Mouse (Mus musculus): ENCODE results near the gene Hoxd4.

Hoxd4 gene

GRCm38 (mm10) chr2:74678891-74679595, 32.7 kb upstream of the Hoxd4 start, which contains the start of gene Hoxd11:
TSS of gene Hoxd11 (plus strand) at chr2:74679557.
- ATAC-seq (ENCODE audit: insufficient number of reproducible peaks, low FRiP score, low TSS enrichment) = no peak

- ATAC-seq (ENCODE audit: insufficient number of reproducible peaks, low FRiP score, low TSS enrichment) = no peak
These were observed 32.1 kb upstream of the Hoxd4 start for GRCm38 (mm10) chr2:74679596-74679971.

- ATAC-seq (ENCODE audit: insufficient number of reproducible peaks, low FRiP score, low TSS enrichment) = no peak
These were observed 31.7 kb upstream of the Hoxd4 start for GRCm38 (mm10) chr2:74679980-74680379.

- no peak for ATAC-seq (ENCODE audit: insufficient number of reproducible peaks, low FRiP score, low TSS enrichment)
These were observed 30.9 kb upstream of the Hoxd4 start for GRCm38 (mm10) chr2:74680561-74681398.

- no peak for ATAC-seq (ENCODE audit: insufficient number of reproducible peaks, low FRiP score, low TSS enrichment)
These were observed 29.9 kb upstream of the Hoxd4 start for GRCm38 (mm10) chr2:74681594-74682531.

GRCm38 (mm10) chr2:74682796-74683195, 28.9 kb upstream of the Hoxd4 start:
- ATAC-seq (ENCODE audit: insufficient number of reproducible peaks, low FRiP score, low TSS enrichment) = no peak

- no peak for ATAC-seq (ENCODE audit: insufficient number of reproducible peaks, low FRiP score, low TSS enrichment)
These were observed 28.2 kb upstream of the Hoxd4 start for GRCm38 (mm10) chr2:74683471-74683951.

- no peak for ATAC-seq (ENCODE audit: insufficient number of reproducible peaks, low FRiP score, low TSS enrichment)
These were observed 27.6 kb upstream of the Hoxd4 start for GRCm38 (mm10) chr2:74684106-74684505.

- no peak for ATAC-seq (ENCODE audit: insufficient number of reproducible peaks, low FRiP score, low TSS enrichment)
These were observed 26.6 kb upstream of the Hoxd4 start for GRCm38 (mm10) chr2:74685059-74685603.

- no peak for ATAC-seq (ENCODE audit: insufficient number of reproducible peaks, low FRiP score, low TSS enrichment)
These were observed 25.3 kb upstream of the Hoxd4 start for GRCm38 (mm10) chr2:74686301-74686987.

- no peak for ATAC-seq (ENCODE audit: insufficient number of reproducible peaks, low FRiP score, low TSS enrichment)
These were observed 24.6 kb upstream of the Hoxd4 start for GRCm38 (mm10) chr2:74686988-74687697.

- ATAC-seq (ENCODE audit: insufficient number of reproducible peaks, low FRiP score, low TSS enrichment) = no peak
These were observed 23.8 kb upstream of the Hoxd4 start for GRCm38 (mm10) chr2:74687698-74688555.

- no peak for ATAC-seq (ENCODE audit: insufficient number of reproducible peaks, low FRiP score, low TSS enrichment)
These were observed 22.7 kb upstream of the Hoxd4 start for GRCm38 (mm10) chr2:74688795-74689573.

GRCm38 (mm10) chr2:74689574-74690337, 22.0 kb upstream of the Hoxd4 start:
- ATAC-seq (ENCODE audit: insufficient number of reproducible peaks, low FRiP score, low TSS enrichment) = no peak

GRCm38 (mm10) chr2:74690338-74690716, 21.4 kb upstream of the Hoxd4 start:
- no peak for ATAC-seq (ENCODE audit: insufficient number of reproducible peaks, low FRiP score, low TSS enrichment)
